In genomic region chr7:31041662-31042315, GRCm38 (mm10) we compare ENCODE assay signal across 8 mouse cellular contexts. TPM values are rescaled to one million over a fixed set of nuclear protein-coding genes. Genes with fewer than 3 reads are reported as not detected.
DNase-seq lines count a peak whose midpoint lies in the region; ATAC-seq and TF ChIP-seq lines count a peak whose summit lies in the region.

No protein-coding gene starts in this region.

- H3K9me3 ChIP-seq in limb, embryonic 11.5 days (ENCODE audit: control insufficient read depth, low read length), result no peaks in the 10 kb centered on the region
- H3K9me3 ChIP-seq in midbrain, embryonic 13.5 days, result no peaks in the 10 kb centered on the region

- peak overlapping the region; percentile 39 for H3K4me2 ChIP-seq in limb, embryonic 11.5 days (ENCODE audit: low read depth, severe bottlenecking)
- H3K4me2 ChIP-seq in midbrain, embryonic 13.5 days (replicated peaks), result peak overlapping the region; percentile 42

- TF ChIP-seq POLR2A in thymus, adult 2 months (IDR thresholded peaks at IDR 0.05; ENCODE audit: control insufficient read depth, extremely low read depth, insufficient read depth, low read length, poor library complexity), result no peak

- peak; percentile 76 to 88 for DNase-seq in adrenal gland, adult (ENCODE audit: inconsistent age in 2 of 2, low spot score in 1 of 2)
- no peak for DNase-seq in adrenal gland, postnatal 4 days (ENCODE audit: low spot score in 2 of 2)
- peak; percentile 34 for DNase-seq in fibroblast of lung, adult 2 months (ENCODE audit: low read depth)
- DNase-seq in heart, postnatal 36 days, result peak; percentile 73 to 76
- DNase-seq in limb, embryonic 11.5 days (ENCODE audit: low spot score), result peak; percentile 28
- DNase-seq in thymus, adult 2 months, result peak; percentile 78
- no peak for DNase-seq in frontal cortex, postnatal 10 days (ENCODE audit: low spot score in 2 of 2)

- TF ChIP-seq CTCF in thymus, adult 2 months (IDR thresholded peaks at IDR 0.05; ENCODE audit: borderline replicate concordance, control insufficient read depth, extremely low read depth, insufficient read depth, low read length, poor library complexity), result no peak

- H3K27me3 ChIP-seq in limb, embryonic 11.5 days (ENCODE audit: control insufficient read depth, insufficient read depth, low read length), result peaks cover 38% of the 10 kb centered on the region
- H3K27me3 ChIP-seq in midbrain, embryonic 13.5 days, result peaks cover 56% of the 10 kb centered on the region
- H3K27me3 ChIP-seq in thymus, adult 2 months (ENCODE audit: control insufficient read depth, insufficient read depth, low read length), result no peaks in the 10 kb centered on the region

- H3K36me3 ChIP-seq in limb, embryonic 11.5 days (ENCODE audit: control insufficient read depth, insufficient read depth, low read length), result no peaks in the 10 kb centered on the region
- no peaks in the 10 kb centered on the region for H3K36me3 ChIP-seq in midbrain, embryonic 13.5 days
- no peaks in the 10 kb centered on the region for H3K36me3 ChIP-seq in thymus, adult 2 months (ENCODE audit: control insufficient read depth, insufficient read depth, low read length)

- ATAC-seq in limb, embryonic 11.5 days (ENCODE audit: insufficient number of reproducible peaks, low FRiP score, low TSS enrichment, low read depth), result peak; percentile 38; the same call in 1 of the 2 replicates
- ATAC-seq in midbrain, embryonic 13.5 days, result peak; percentile 28; the same call in 1 of the 2 replicates

- 3% methylated on average over 28 of the region's 28 CpGs for WGBS in limb, embryonic 11.5 days
- 3% methylated on average over 28 of the region's 28 CpGs for WGBS in midbrain, embryonic 13.5 days
- under 1% methylated on average over 28 of the region's 28 CpGs for WGBS in thymus, adult 2 months

- peak overlapping the region; percentile 17; the same call in 1 of the 2 replicates for H3K4me3 ChIP-seq in limb, embryonic 11.5 days (ENCODE audit: low read depth, low read length)
- no peak overlapping the region; the same call in 1 of the 2 replicates for H3K4me3 ChIP-seq in midbrain, embryonic 13.5 days (replicated peaks)
- peak overlapping the region; percentile 61 for H3K4me3 ChIP-seq in thymus, adult 2 months (ENCODE audit: control insufficient read depth, insufficient read depth, low read length)

- no peak overlapping the region for H3K27ac ChIP-seq in limb, embryonic 11.5 days (replicated peaks; ENCODE audit: low read depth, low read length)
- no peak overlapping the region for H3K27ac ChIP-seq in midbrain, embryonic 13.5 days
- H3K27ac ChIP-seq in thymus, adult 2 months (ENCODE audit: control insufficient read depth, insufficient read depth, low read length), result peak overlapping the region; percentile 69

- H3K4me1 ChIP-seq in limb, embryonic 11.5 days (ENCODE audit: control insufficient read depth, insufficient read depth, low read length), result no peaks in the 10 kb centered on the region; the same call in 1 of the 2 replicates
- 0 out of 2 replicates have a peak, but pooled peaks cover 4% of the 10 kb centered on the region for H3K4me1 ChIP-seq in midbrain, embryonic 13.5 days (replicated peaks)
- peaks cover 57% of the 10 kb centered on the region for H3K4me1 ChIP-seq in thymus, adult 2 months (replicated peaks; ENCODE audit: control insufficient read depth, insufficient read depth, low read length)

- intact Hi-C loops in heart, postnatal 36 days (cut with DNase I), result no loop called here

- H3K9ac ChIP-seq in limb, embryonic 11.5 days (ENCODE audit: low read length), result 0 out of 2 replicates have a peak overlapping the region, but pooled peaks have one; percentile 45
- H3K9ac ChIP-seq in midbrain, embryonic 13.5 days (replicated peaks), result 0 out of 2 replicates have a peak overlapping the region, but pooled peaks have one; percentile 43

RNA-seq across cellular contexts. Expression of gene Fxyd5, which starts 0.5 kb away (rescaled TPM):
- total RNA-seq in adrenal gland, postnatal 4 days (2021), result 10 to 100 TPM; 30.0 to 31.2 TPM
- total RNA-seq in heart, postnatal 36 days (2021), result 10 to 100 TPM; 29.3 to 30.8 TPM
- 10.8 and 11.5 TPM in 2 replicates for polyA plus RNA-seq in limb, embryonic 11.5 days (2014; fragmentation: Nextera tagmentation; extraction: Ambion mirVana)
- polyA plus RNA-seq in midbrain, embryonic 13.5 days (2015; fragmentation: Nextera tagmentation; extraction: Ambion mirVana), result 10.3 and 11.7 TPM in 2 replicates
- 247 and 283 TPM in 2 replicates for polyA plus RNA-seq in thymus, adult 2 months (2012; rRNA removed)

RNA-seq across cellular contexts. Expression of gene Fxyd7, which starts 9.5 kb away (rescaled TPM):
- total RNA-seq in adrenal gland, postnatal 4 days (2021), result 10 to 100 TPM in 1 of 2 experiments, 1 to 10 TPM in 1; 8.9 to 13.3 TPM
- 1 to 10 TPM in 1 of 2 experiments, under 1 TPM in 1; 0.41 to 1.1 TPM for total RNA-seq in heart, postnatal 36 days (2021)
- polyA plus RNA-seq in limb, embryonic 11.5 days (2014; fragmentation: Nextera tagmentation; extraction: Ambion mirVana), result 2.9 and 3.1 TPM in 2 replicates
- 49.2 and 50.8 TPM in 2 replicates for polyA plus RNA-seq in midbrain, embryonic 13.5 days (2015; fragmentation: Nextera tagmentation; extraction: Ambion mirVana)
- polyA plus RNA-seq in thymus, adult 2 months (2012; rRNA removed), result 1.4 and 2.2 TPM in 2 replicates

RNA-seq across cellular contexts. Expression of gene Fxyd1, which starts 15.2 kb away (rescaled TPM):
- 100 to 1,000 TPM; 141 to 173 TPM for total RNA-seq in adrenal gland, postnatal 4 days (2021)
- total RNA-seq in heart, postnatal 36 days (2021), result 100 to 1,000 TPM; 863 to 996 TPM
- 12.5 and 13.7 TPM in 2 replicates for polyA plus RNA-seq in limb, embryonic 11.5 days (2014; fragmentation: Nextera tagmentation; extraction: Ambion mirVana)
- 5.2 and 5.6 TPM in 2 replicates for polyA plus RNA-seq in midbrain, embryonic 13.5 days (2015; fragmentation: Nextera tagmentation; extraction: Ambion mirVana)
- 46.4 and 107 TPM in 2 replicates for polyA plus RNA-seq in thymus, adult 2 months (2012; rRNA removed)

RNA-seq across cellular contexts. Expression of gene Lgi4, which starts 17.4 kb away (rescaled TPM):
- 1 to 10 TPM; 6.8 to 6.9 TPM for total RNA-seq in adrenal gland, postnatal 4 days (2021)
- 1 to 10 TPM; 3.6 to 5.2 TPM for total RNA-seq in heart, postnatal 36 days (2021)
- polyA plus RNA-seq in limb, embryonic 11.5 days (2014; fragmentation: Nextera tagmentation; extraction: Ambion mirVana), result 0.10 and 0.23 TPM in 2 replicates
- 0.16 and 0.30 TPM in 2 replicates for polyA plus RNA-seq in midbrain, embryonic 13.5 days (2015; fragmentation: Nextera tagmentation; extraction: Ambion mirVana)
- polyA plus RNA-seq in thymus, adult 2 months (2012; rRNA removed), result 1.1 and 1.8 TPM in 2 replicates

RNA-seq across cellular contexts. Expression of gene Fxyd3, which starts 34.7 kb away (rescaled TPM):
- total RNA-seq in adrenal gland, postnatal 4 days (2021), result 1 to 10 TPM; 2.0 to 5.9 TPM
- total RNA-seq in heart, postnatal 36 days (2021), result 1 to 10 TPM; 1.1 to 2.3 TPM
- polyA plus RNA-seq in limb, embryonic 11.5 days (2014; fragmentation: Nextera tagmentation; extraction: Ambion mirVana), result 12.9 and 17.5 TPM in 2 replicates
- polyA plus RNA-seq in midbrain, embryonic 13.5 days (2015; fragmentation: Nextera tagmentation; extraction: Ambion mirVana), result 0.47 TPM in 1 of 2 replicates, not detected in the other
- 23.5 and 34.7 TPM in 2 replicates for polyA plus RNA-seq in thymus, adult 2 months (2012; rRNA removed)

Comparison
In these comparisons a context has a peak if more than half of its experiments do, and no peak if none do; other contexts are left out.
1. DNase-seq: peak in adrenal gland, adult (2 of 2), fibroblast of lung, adult 2 months (single experiment), heart, postnatal 36 days (2 of 2), limb, embryonic 11.5 days (single experiment) and thymus, adult 2 months (single experiment); none in adrenal gland, postnatal 4 days (0 of 2) and frontal cortex, postnatal 10 days (0 of 2).
2. RNA of gene Fxyd5, which starts 0.5 kb away (polyA plus RNA-seq): 247 to 283 TPM in thymus, adult 2 months; 10.3 to 11.7 TPM in midbrain, embryonic 13.5 days and 10.8 to 11.5 TPM in limb, embryonic 11.5 days; every median in the first group is over 10 times any median in the second.
3. RNA of gene Fxyd7, which starts 9.5 kb away (polyA plus RNA-seq): 49.2 to 50.8 TPM in midbrain, embryonic 13.5 days; 2.9 to 3.1 TPM in limb, embryonic 11.5 days and 1.4 to 2.2 TPM in thymus, adult 2 months; every median in the first group is over 10 times any median in the second.